ENCODE assay signal across 16 mouse cellular contexts in the genomic region with DNA sequence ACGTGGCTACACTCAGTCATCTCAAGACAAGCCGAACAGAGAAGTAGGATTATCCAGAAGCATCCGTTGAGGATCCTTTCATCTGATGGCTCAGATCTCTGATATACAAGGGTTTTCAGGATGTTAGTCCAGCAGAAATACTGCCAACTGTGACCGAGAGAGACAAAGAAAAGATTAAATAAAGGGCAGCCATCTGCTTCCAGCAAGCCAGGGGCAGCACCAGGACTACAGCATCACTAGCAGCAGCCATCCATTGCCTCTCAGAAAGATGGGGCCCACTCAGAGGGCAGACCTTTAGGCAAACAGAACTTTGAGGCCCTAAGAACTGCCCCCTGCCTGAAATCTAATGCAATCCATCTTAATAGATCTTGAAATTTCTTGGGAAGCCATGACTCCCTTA.
"Had no signal": no experiment of that assay in that cellular context is flagged by ENCODE, and none has a peak within 500 bp of the region (broad histone marks: within the 10 kb centered on the region; RNA-seq: fewer than 3 reads in every experiment).

No protein-coding gene starts in this region.

- ATAC-seq: intestine, embryonic 16.5 days; liver, postnatal 0 days; lung, postnatal 0 days had no signal

- DNase-seq: kidney, adult 18-20 months; kidney, adult 9 months; kidney, postnatal 14 days; kidney, postnatal 4 days; left cerebral cortex, postnatal 4 days; liver, postnatal 0 days; lung, embryonic 14.5 days; thymus, adult 18-20 months; thymus, postnatal 36 days had no signal

- H3K27me3 ChIP-seq: limb, embryonic 12.5 days; limb, embryonic 15.5 days had no signal

- H3K4me2 ChIP-seq: limb, embryonic 12.5 days; limb, embryonic 15.5 days; liver, embryonic 11.5 days; lung, embryonic 14.5 days had no signal

- H3K27ac ChIP-seq: limb, embryonic 12.5 days; limb, embryonic 15.5 days; liver, embryonic 14.5 days; macrophage had no signal

- H3K4me3 ChIP-seq: limb, embryonic 12.5 days; limb, embryonic 15.5 days had no signal

- H3K4me1 ChIP-seq: limb, embryonic 12.5 days; limb, embryonic 15.5 days had no signal

- H3K9ac ChIP-seq: limb, embryonic 12.5 days; limb, embryonic 15.5 days; liver, embryonic 14.5 days; liver, postnatal 0 days; lung, embryonic 14.5 days had no signal

- H3K9me3 ChIP-seq: limb, embryonic 12.5 days; limb, embryonic 15.5 days had no signal

- H3K36me3 ChIP-seq: limb, embryonic 12.5 days; limb, embryonic 15.5 days had no signal
